Mouse (Mus musculus) natural killer cell, adult 2 months (primary cell): Measurements from ENCODE around the gene Nanp.

Source experiments
- DNase-seq, 2 experiments: peaks; one replicate each; pipeline ENCODE4 v3.0.0; 2022; ENCODE audit warnings: low spot score in 2 of 2

The Nanp gene

GRCm38 (mm10) chr2:150997618-150998017 lies 41.6 kb downstream of the Nanp start:
- DNase-seq = no peak

- DNase-seq = no peak
Measured at GRCm38 (mm10) chr2:150995324-150995723, 43.9 kb downstream of the Nanp start.

GRCm38 (mm10) chr2:150991050-150991449 lies 48.1 kb downstream of the Nanp start:
- DNase-seq = no peak

- no peak for DNase-seq
Measured at GRCm38 (mm10) chr2:150990506-150990905, 48.7 kb downstream of the Nanp start.

GRCm38 (mm10) chr2:150985359-150985758 lies 53.8 kb downstream of the Nanp start:
- no peak for DNase-seq

- DNase-seq = no peak
Measured at GRCm38 (mm10) chr2:150982051-150982450, 57.1 kb downstream of the Nanp start.

GRCm38 (mm10) chr2:150981524-150981923 lies 57.7 kb downstream of the Nanp start:
- DNase-seq = no peak

GRCm38 (mm10) chr2:150979861-150980620 lies 59.2 kb downstream of the Nanp start:
- no peak for DNase-seq
